Mouse (Mus musculus): ENCODE measurements around the gene Olfr159. TPM values are rescaled to one million over a fixed set of nuclear protein-coding genes. Genes with fewer than 3 reads are reported as not detected.

Olfr159 gene
- polyA plus RNA-seq, 1 experiment from 2014 or later = not detected

- Histone ChIP-seq H3K27me3 (ENCODE audit: control insufficient read depth, insufficient read depth, low read length) (no peaks in the 10 kb centered on the region), H3K36me3 (ENCODE audit: control insufficient read depth, insufficient read depth, low read length) (no peaks in the 10 kb centered on the region), H3K9me3 (ENCODE audit: control insufficient read depth, low read length) (no peaks in the 10 kb centered on the region), H3K9ac (ENCODE audit: low read length) (no peak overlapping the region), H3K27ac (ENCODE audit: low read depth, low read length) (no peak overlapping the region), H3K4me2 (ENCODE audit: low read depth) (no peak overlapping the region), H3K4me1 (ENCODE audit: control insufficient read depth, insufficient read depth, low read length) (no peaks in the 10 kb centered on the region), H3K4me3 (ENCODE audit: low read depth, low read length) (no peak overlapping the region)
- 63% methylated on average over 6 of the region's 6 CpGs for WGBS
- DNase-seq (ENCODE audit: low spot score) = no peak
- ATAC-seq (ENCODE audit: insufficient read depth, low FRiP score, low TSS enrichment) = no peak
Observed at GRCm38 (mm10) chr4:43737144-43737543, 33.7 kb downstream of the Olfr159 start.

- no peaks in the 10 kb centered on the region for H3K4me1 ChIP-seq (ENCODE audit: control insufficient read depth, insufficient read depth, low read length)
- WGBS = 81% methylated on average over 5 of the region's 5 CpGs
- H3K27me3 ChIP-seq (ENCODE audit: control insufficient read depth, insufficient read depth, low read length) = no peaks in the 10 kb centered on the region
- no peak overlapping the region for H3K27ac ChIP-seq (ENCODE audit: low read depth, low read length)
- DNase-seq (ENCODE audit: low spot score) (no peak), ATAC-seq (ENCODE audit: insufficient read depth, low FRiP score, low TSS enrichment) (no peak)
- H3K9me3 ChIP-seq (ENCODE audit: control insufficient read depth, low read length) = no peaks in the 10 kb centered on the region
- H3K4me2 ChIP-seq (ENCODE audit: low read depth) = no peak overlapping the region
- no peaks in the 10 kb centered on the region for H3K36me3 ChIP-seq (ENCODE audit: control insufficient read depth, insufficient read depth, low read length)
- H3K9ac ChIP-seq (ENCODE audit: low read length) = no peak overlapping the region
- H3K4me3 ChIP-seq (ENCODE audit: low read depth, low read length) = no peak overlapping the region
Observed at GRCm38 (mm10) chr4:43733186-43733585, 37.6 kb downstream of the Olfr159 start.

- WGBS = 56% methylated on average over 1 of the region's 1 CpGs
- H3K27me3 ChIP-seq (ENCODE audit: control insufficient read depth, insufficient read depth, low read length) = no peaks in the 10 kb centered on the region
- peak overlapping the region; percentile 26; the same call in 1 of the 2 replicates for H3K9ac ChIP-seq (ENCODE audit: low read length)
- H3K36me3 ChIP-seq (ENCODE audit: control insufficient read depth, insufficient read depth, low read length) = no peaks in the 10 kb centered on the region
- no peak overlapping the region for H3K4me3 ChIP-seq (ENCODE audit: low read depth, low read length)
- H3K27ac ChIP-seq (ENCODE audit: low read depth, low read length) = no peak overlapping the region
- H3K9me3 ChIP-seq (ENCODE audit: control insufficient read depth, low read length) = no peaks in the 10 kb centered on the region
- no peak overlapping the region for H3K4me2 ChIP-seq (ENCODE audit: low read depth)
- no peaks in the 10 kb centered on the region for H3K4me1 ChIP-seq (ENCODE audit: control insufficient read depth, insufficient read depth, low read length)
- no peak for DNase-seq (ENCODE audit: low spot score)
- ATAC-seq (ENCODE audit: insufficient read depth, low FRiP score, low TSS enrichment) = no peak
Observed at GRCm38 (mm10) chr4:43732171-43732570, 38.6 kb downstream of the Olfr159 start.

GRCm38 (mm10) chr4:43730750-43731297 lies 40.0 kb downstream of the Olfr159 start:
- 70% methylated on average over 21 of the region's 21 CpGs for WGBS
- Histone ChIP-seq H3K9me3 (ENCODE audit: control insufficient read depth, low read length) (no peaks in the 10 kb centered on the region), H3K9ac (ENCODE audit: low read length) (no peak overlapping the region), H3K4me1 (ENCODE audit: control insufficient read depth, insufficient read depth, low read length) (no peaks in the 10 kb centered on the region), H3K27me3 (ENCODE audit: control insufficient read depth, insufficient read depth, low read length) (no peaks in the 10 kb centered on the region), H3K27ac (ENCODE audit: low read depth, low read length) (no peak overlapping the region), H3K4me2 (ENCODE audit: low read depth) (no peak overlapping the region), H3K4me3 (ENCODE audit: low read depth, low read length) (no peak overlapping the region), H3K36me3 (ENCODE audit: control insufficient read depth, insufficient read depth, low read length) (no peaks in the 10 kb centered on the region)
- ATAC-seq (ENCODE audit: insufficient read depth, low FRiP score, low TSS enrichment) = no peak
- no peak for DNase-seq (ENCODE audit: low spot score)

- Histone ChIP-seq H3K9me3 (ENCODE audit: control insufficient read depth, low read length) (no peaks in the 10 kb centered on the region), H3K4me3 (ENCODE audit: low read depth, low read length) (no peak within 1 kb of the TSS), H3K4me2 (ENCODE audit: low read depth) (no peak within 1 kb of the TSS), H3K36me3 (ENCODE audit: control insufficient read depth, insufficient read depth, low read length) (no peaks in the 10 kb centered on the region), H3K4me1 (ENCODE audit: control insufficient read depth, insufficient read depth, low read length) (no peaks in the 10 kb centered on the region), H3K27me3 (ENCODE audit: control insufficient read depth, insufficient read depth, low read length) (no peaks in the 10 kb centered on the region), H3K9ac (ENCODE audit: low read length) (no peak within 1 kb of the TSS), H3K27ac (ENCODE audit: low read depth, low read length) (no peak within 1 kb of the TSS)
- 70% methylated on average over 14 of the region's 14 CpGs for WGBS
- DNase-seq (ENCODE audit: low spot score) (no peak), ATAC-seq (ENCODE audit: insufficient read depth, low FRiP score, low TSS enrichment) (no peak)
Observed at GRCm38 (mm10) chr4:43729794-43730550, 40.8 kb downstream of the Olfr159 start, which contains the start of gene Spaar. Gene Spaar (plus strand): TSS chr4:43730034.

- WGBS = 81% methylated on average over 3 of the region's 3 CpGs
- H3K27ac ChIP-seq (ENCODE audit: low read depth, low read length) = no peak overlapping the region
- ATAC-seq (ENCODE audit: insufficient read depth, low FRiP score, low TSS enrichment) (no peak), DNase-seq (ENCODE audit: low spot score) (no peak)
- no peaks in the 10 kb centered on the region for H3K4me1 ChIP-seq (ENCODE audit: control insufficient read depth, insufficient read depth, low read length)
- no peak overlapping the region for H3K4me3 ChIP-seq (ENCODE audit: low read depth, low read length)
- no peak overlapping the region for H3K4me2 ChIP-seq (ENCODE audit: low read depth)
- no peaks in the 10 kb centered on the region for H3K36me3 ChIP-seq (ENCODE audit: control insufficient read depth, insufficient read depth, low read length)
- no peaks in the 10 kb centered on the region for H3K27me3 ChIP-seq (ENCODE audit: control insufficient read depth, insufficient read depth, low read length)
- H3K9ac ChIP-seq (ENCODE audit: low read length) = no peak overlapping the region
- no peaks in the 10 kb centered on the region for H3K9me3 ChIP-seq (ENCODE audit: control insufficient read depth, low read length)
Observed at GRCm38 (mm10) chr4:43729126-43729525, 41.7 kb downstream of the Olfr159 start.

GRCm38 (mm10) chr4:43728576-43728954 lies 42.2 kb downstream of the Olfr159 start:
- Histone ChIP-seq H3K27ac (ENCODE audit: low read depth, low read length) (no peak overlapping the region), H3K9me3 (ENCODE audit: control insufficient read depth, low read length) (no peaks in the 10 kb centered on the region), H3K4me1 (ENCODE audit: control insufficient read depth, insufficient read depth, low read length) (no peaks in the 10 kb centered on the region), H3K4me3 (ENCODE audit: low read depth, low read length) (no peak overlapping the region), H3K36me3 (ENCODE audit: control insufficient read depth, insufficient read depth, low read length) (no peaks in the 10 kb centered on the region), H3K4me2 (ENCODE audit: low read depth) (no peak overlapping the region), H3K9ac (ENCODE audit: low read length) (no peak overlapping the region), H3K27me3 (ENCODE audit: control insufficient read depth, insufficient read depth, low read length) (no peaks in the 10 kb centered on the region)
- DNase-seq (ENCODE audit: low spot score) = no peak
- WGBS = 70% methylated on average over 5 of the region's 5 CpGs
- ATAC-seq (ENCODE audit: insufficient read depth, low FRiP score, low TSS enrichment) = no peak

GRCm38 (mm10) chr4:43727718-43728575 lies 42.9 kb downstream of the Olfr159 start:
- Histone ChIP-seq H3K4me2 (ENCODE audit: low read depth) (no peak overlapping the region), H3K36me3 (ENCODE audit: control insufficient read depth, insufficient read depth, low read length) (no peaks in the 10 kb centered on the region), H3K27me3 (ENCODE audit: control insufficient read depth, insufficient read depth, low read length) (no peaks in the 10 kb centered on the region), H3K9me3 (ENCODE audit: control insufficient read depth, low read length) (no peaks in the 10 kb centered on the region), H3K9ac (ENCODE audit: low read length) (no peak overlapping the region), H3K4me1 (ENCODE audit: control insufficient read depth, insufficient read depth, low read length) (no peaks in the 10 kb centered on the region), H3K27ac (ENCODE audit: low read depth, low read length) (no peak overlapping the region), H3K4me3 (ENCODE audit: low read depth, low read length) (no peak overlapping the region)
- ATAC-seq (ENCODE audit: insufficient read depth, low FRiP score, low TSS enrichment) (no peak), DNase-seq (ENCODE audit: low spot score) (no peak)
- 82% methylated on average over 7 of the region's 7 CpGs for WGBS
